In genomic region chr3:110141351-110142302, GRCm38 (mm10) we compare ENCODE assay signal across 8 mouse cellular contexts. TPM values are rescaled to one million over a fixed set of nuclear protein-coding genes. Genes with fewer than 3 reads are reported as not detected.
DNase-seq lines count a peak whose midpoint lies in the region; ATAC-seq and TF ChIP-seq lines count a peak whose summit lies in the region.

No protein-coding gene starts in this region.

- no peak for TF ChIP-seq EP300 in heart, postnatal 0 days (IDR thresholded peaks at IDR 0.05; ENCODE audit: low read depth)

- 0 out of 2 replicates have a peak overlapping the region, but pooled peaks have one; percentile 25 for H3K9ac ChIP-seq in heart, postnatal 0 days (replicated peaks; ENCODE audit: low read depth, low read length)
- H3K9ac ChIP-seq in lung, embryonic 15.5 days = peak overlapping the region; percentile 32; the same call in 1 of the 2 replicates

- H3K27me3 ChIP-seq in heart, postnatal 0 days (ENCODE audit: control insufficient read depth, insufficient read depth, low read length) = peaks cover 34% of the 10 kb centered on the region
- H3K27me3 ChIP-seq in lung, embryonic 15.5 days = peaks cover 25% of the 10 kb centered on the region

- peak; percentile 36 for DNase-seq in CD4-positive, CD25-positive, alpha-beta regulatory T cell, adult 2 months (ENCODE audit: low read depth, low spot score)
- peak; percentile 58 for DNase-seq in ZHBTc4 (ENCODE audit: low read depth, low spot score)
- peak; percentile 69 for DNase-seq in embryo, embryonic 9.5 days (ENCODE audit: extremely low spot score)
- DNase-seq in heart, postnatal 0 days (ENCODE audit: low spot score) = peak; percentile 57
- DNase-seq in layer of hippocampus, adult 8-10 months (ENCODE audit: low spot score in 2 of 2) = peak; percentile 45 to 64
- peak; percentile 53 for DNase-seq in retina, postnatal 7 days (ENCODE audit: low read depth, low spot score)
- DNase-seq in spleen, adult 12 weeks (ENCODE audit: low spot score) = no peak

- H3K4me1 ChIP-seq in heart, postnatal 0 days (ENCODE audit: control insufficient read depth, insufficient read depth) = peaks cover 10% of the 10 kb centered on the region; the same call in 1 of the 2 replicates
- H3K4me1 ChIP-seq in lung, embryonic 15.5 days = peaks cover 17% of the 10 kb centered on the region

- H3K4me2 ChIP-seq in heart, postnatal 0 days (ENCODE audit: low read depth, low read length) = peak overlapping the region; percentile 100
- H3K4me2 ChIP-seq in lung, embryonic 15.5 days = peak overlapping the region; percentile 97

- no peak overlapping the region for H3K27ac ChIP-seq in heart, postnatal 0 days (ENCODE audit: low read depth)
- no peak overlapping the region for H3K27ac ChIP-seq in lung, embryonic 15.5 days

- no peaks in the 10 kb centered on the region for H3K36me3 ChIP-seq in heart, postnatal 0 days (replicated peaks; ENCODE audit: control insufficient read depth, insufficient read depth, low read length)
- H3K36me3 ChIP-seq in lung, embryonic 15.5 days = no peaks in the 10 kb centered on the region

- H3K9me3 ChIP-seq in heart, postnatal 0 days (replicated peaks; ENCODE audit: control insufficient read depth, low read length) = no peaks in the 10 kb centered on the region
- no peaks in the 10 kb centered on the region for H3K9me3 ChIP-seq in lung, embryonic 15.5 days

- H3K4me3 ChIP-seq in heart, postnatal 0 days (ENCODE audit: low read depth, low read length) = peak overlapping the region; percentile 69
- H3K4me3 ChIP-seq in lung, embryonic 15.5 days = peak overlapping the region; percentile 57

- 2% methylated on average over 13 of the region's 13 CpGs for WGBS in heart, postnatal 0 days
- WGBS in lung, embryonic 15.5 days = 3% methylated on average over 13 of the region's 13 CpGs

- no peak for ATAC-seq in heart, postnatal 0 days (ENCODE audit: insufficient read depth, low read depth)
- ATAC-seq in lung, embryonic 15.5 days (ENCODE audit: borderline replicate concordance, extremely low read depth, low FRiP score, low TSS enrichment) = no peak; the same call in 1 of the 2 replicates

- TF ChIP-seq CTCF in heart, postnatal 0 days (IDR thresholded peaks at IDR 0.05; ENCODE audit: low read depth) = peak; percentile 33

RNA-seq across cellular contexts. Expression of gene Ntng1, which starts 2.2 kb away (rescaled TPM):
- total RNA-seq in heart, postnatal 0 days (2014; rRNA removed; ENCODE audit: low replicate concordance) = 0.35 and 0.65 TPM in 2 replicates
- 0.05 and 0.12 TPM in 2 replicates for polyA plus RNA-seq in heart, postnatal 0 days (2015; fragmentation: Nextera tagmentation; extraction: Ambion mirVana)
- total RNA-seq in layer of hippocampus, adult 8-10 months (2022) = 10 to 100 TPM; 37.3 to 48.3 (median 41.2) TPM
- polyA plus RNA-seq in lung, embryonic 15.5 days (2015; fragmentation: Nextera tagmentation; extraction: Ambion mirVana) = 2.6 and 2.7 TPM in 2 replicates

Comparison
In these comparisons a context has a peak if more than half of its experiments do, and no peak if none do; other contexts are left out.
1. RNA of gene Ntng1, which starts 2.2 kb away (total RNA-seq): 37.3 to 48.3 TPM in layer of hippocampus, adult 8-10 months; 0.35 to 0.65 TPM in heart, postnatal 0 days; every median in the first group is over 10 times any median in the second.